Comparison of ENCODE assay signal across 8 mouse cellular contexts in genomic region chr2:5012491-5013324, GRCm38 (mm10). TPM values are rescaled to one million over a fixed set of nuclear protein-coding genes. Genes with fewer than 3 reads are reported as not detected.
A peak's percentile ranks its signal among the peaks of the same experiment; 100 is the strongest.
DNase-seq lines count a peak whose midpoint lies in the region; ATAC-seq and TF ChIP-seq lines count a peak whose summit lies in the region.

TSS of gene Mcm10 (minus strand) at chr2:5012791.

- WGBS in hindbrain, embryonic 10.5 days = 4% methylated on average over 32 of the region's 32 CpGs
- 3% methylated on average over 32 of the region's 32 CpGs for WGBS in lung, postnatal 0 days

- ATAC-seq in frontal cortex, adult (ENCODE audit: low TSS enrichment) = peak; percentile 100
- ATAC-seq in lung, postnatal 0 days = peak; percentile 100

- TF ChIP-seq CTCF in lung, postnatal 0 days (IDR thresholded peaks at IDR 0.05) = no peak

- TF ChIP-seq EP300 in lung, postnatal 0 days (IDR thresholded peaks at IDR 0.05) = no peak

- H3K9me3 ChIP-seq in hindbrain, embryonic 10.5 days = no peaks in the 10 kb centered on the region
- no peaks in the 10 kb centered on the region for H3K9me3 ChIP-seq in lung, postnatal 0 days (ENCODE audit: low read length)

- H3K36me3 ChIP-seq in hindbrain, embryonic 10.5 days = peaks cover 29% of the 10 kb centered on the region
- H3K36me3 ChIP-seq in lung, postnatal 0 days (ENCODE audit: insufficient read depth, low read length) = no peaks in the 10 kb centered on the region

- DNase-seq in MN1 (ENCODE audit: low spot score) = peak; percentile 87
- DNase-seq in cerebellum, adult 9-10 months = peak; percentile 83
- peak; percentile 95 for DNase-seq in hindbrain, embryonic 10.5 days (ENCODE audit: low spot score)
- DNase-seq in layer of hippocampus, adult 9-11 months = peak; percentile 94
- DNase-seq in lung, postnatal 0 days (ENCODE audit: low spot score) = peak; percentile 98
- DNase-seq in ovary, postnatal 14 days (ENCODE audit: low spot score) = peak; percentile 93
- DNase-seq in thymus, postnatal 14 days = peak; percentile 92

- H3K27me3 ChIP-seq in hindbrain, embryonic 10.5 days (ENCODE audit: insufficient read depth, poor library complexity, severe bottlenecking) = no peaks in the 10 kb centered on the region
- H3K27me3 ChIP-seq in lung, postnatal 0 days (replicated peaks; ENCODE audit: insufficient read depth, low read length) = no peaks in the 10 kb centered on the region

- H3K9ac ChIP-seq in lung, postnatal 0 days (replicated peaks; ENCODE audit: low read depth) = no peak within 1 kb of the TSS

- H3K27ac ChIP-seq in hindbrain, embryonic 10.5 days = peak within 1 kb of the TSS; percentile 89
- H3K27ac ChIP-seq in lung, postnatal 0 days (ENCODE audit: low read length) = no peak within 1 kb of the TSS

- peak within 1 kb of the TSS; percentile 84 for H3K4me3 ChIP-seq in hindbrain, embryonic 10.5 days
- H3K4me3 ChIP-seq in lung, postnatal 0 days (ENCODE audit: low read depth, low read length) = peak within 1 kb of the TSS; percentile 55

- H3K4me2 ChIP-seq in lung, postnatal 0 days (replicated peaks; ENCODE audit: low read depth, low read length) = peak within 1 kb of the TSS; percentile 60

- peaks cover 8% of the 10 kb centered on the region for H3K4me1 ChIP-seq in hindbrain, embryonic 10.5 days (replicated peaks)
- 0 out of 2 replicates have a peak, but pooled peaks cover 4% of the 10 kb centered on the region for H3K4me1 ChIP-seq in lung, postnatal 0 days (ENCODE audit: insufficient read depth, low read depth, low read length)

RNA-seq across cellular contexts. Expression of gene Mcm10, which starts in this region (rescaled TPM):
- 46.0 and 62.4 TPM in 2 replicates for polyA plus RNA-seq in hindbrain, embryonic 10.5 days (2016; fragmentation: Nextera tagmentation; extraction: Ambion mirVana)
- polyA plus RNA-seq in lung, postnatal 0 days (2015; fragmentation: Nextera tagmentation; extraction: Ambion mirVana) = 2.0 and 2.1 TPM in 2 replicates

Comparison
In these comparisons a context has a peak if more than half of its experiments do, and no peak if none do; other contexts are left out.
1. RNA of gene Mcm10 (polyA plus RNA-seq): 46.0 to 62.4 TPM in hindbrain, embryonic 10.5 days; 2.0 to 2.1 TPM in lung, postnatal 0 days; every median in the first group is over 10 times any median in the second.
2. Peak in every context shown above with its lines, with median percentiles within 50 percentile points of each other: DNase-seq.